Mouse (Mus musculus) limb, embryonic 12.5 days (tissue): Measurements from ENCODE around the gene Rbfox3. TPM values are rescaled to one million over a fixed set of nuclear protein-coding genes. Genes with fewer than 3 reads are reported as not detected.

Source experiments
- ATAC-seq: fragments of 200-750 bp; cut with Nextera tagmentation; 2 replicates; pipeline ENCODE4 v1.8.0; 2017; ENCODE audit warnings: low read depth, moderate TSS enrichment; ENCODE audit not compliant: insufficient number of reproducible peaks, insufficient read depth, low FRiP score, low TSS enrichment
- H3K27ac ChIP-seq: fragments of 300-500 bp; sonication (generic); 2 replicates; pipeline ENCODE4 v1.5.1; 2016; ENCODE audit warnings: mild to moderate bottlenecking, moderate library complexity
- H3K27me3 ChIP-seq: fragments of 300-500 bp; sonication (generic); 2 replicates; pipeline ENCODE4 v1.6.1; 2016; ENCODE audit warnings: mild to moderate bottlenecking, moderate library complexity
- H3K36me3 ChIP-seq: fragments of 300-500 bp; sonication (generic); 2 replicates; pipeline ENCODE4 v1.6.1; 2016; ENCODE audit warnings: mild to moderate bottlenecking, moderate library complexity
- H3K4me1 ChIP-seq: fragments of 300-500 bp; sonication (generic); replicated peaks from 2 replicates; pipeline ENCODE4 v1.6.1; 2016
- H3K4me2 ChIP-seq: fragments of 300-500 bp; sonication (generic); 2 replicates; pipeline ENCODE4 v1.6.1; 2016; ENCODE audit warnings: mild to moderate bottlenecking, moderate library complexity
- H3K4me3 ChIP-seq: fragments of 300-500 bp; sonication (generic); replicated peaks from 2 replicates; pipeline ENCODE4 v1.5.1; 2016; ENCODE audit warnings: mild to moderate bottlenecking
- H3K9ac ChIP-seq: fragments of 300-500 bp; sonication (generic); replicated peaks from 2 replicates; pipeline ENCODE4 v1.6.1; 2016; ENCODE audit warnings: mild to moderate bottlenecking, moderate library complexity
- H3K9me3 ChIP-seq: fragments of 300-500 bp; sonication (generic); 2 replicates; pipeline ENCODE4 v1.6.1; 2016; ENCODE audit warnings: mild to moderate bottlenecking, moderate library complexity
- WGBS: fragments of 180-500 bp; shearing (Covaris S2); methylation state at CpG from one replicate; pipeline ENCODE4 v1.1.7; 2016; 5-methylcytosine and 5-hydroxymethylcytosine counted together
- polyA plus RNA-seq: library from polyadenylated mRNA; unstranded; fragments of >200 nt; fragmentation: Nextera tagmentation; extraction: Ambion mirVana; gene quantifications from 2 replicates; pipeline ENCODE4 v1.2.1, GENCODE M21; 2016

Rbfox3 gene
- polyA plus RNA-seq: 3.5 and 3.9 TPM in 2 replicates

DNA sequence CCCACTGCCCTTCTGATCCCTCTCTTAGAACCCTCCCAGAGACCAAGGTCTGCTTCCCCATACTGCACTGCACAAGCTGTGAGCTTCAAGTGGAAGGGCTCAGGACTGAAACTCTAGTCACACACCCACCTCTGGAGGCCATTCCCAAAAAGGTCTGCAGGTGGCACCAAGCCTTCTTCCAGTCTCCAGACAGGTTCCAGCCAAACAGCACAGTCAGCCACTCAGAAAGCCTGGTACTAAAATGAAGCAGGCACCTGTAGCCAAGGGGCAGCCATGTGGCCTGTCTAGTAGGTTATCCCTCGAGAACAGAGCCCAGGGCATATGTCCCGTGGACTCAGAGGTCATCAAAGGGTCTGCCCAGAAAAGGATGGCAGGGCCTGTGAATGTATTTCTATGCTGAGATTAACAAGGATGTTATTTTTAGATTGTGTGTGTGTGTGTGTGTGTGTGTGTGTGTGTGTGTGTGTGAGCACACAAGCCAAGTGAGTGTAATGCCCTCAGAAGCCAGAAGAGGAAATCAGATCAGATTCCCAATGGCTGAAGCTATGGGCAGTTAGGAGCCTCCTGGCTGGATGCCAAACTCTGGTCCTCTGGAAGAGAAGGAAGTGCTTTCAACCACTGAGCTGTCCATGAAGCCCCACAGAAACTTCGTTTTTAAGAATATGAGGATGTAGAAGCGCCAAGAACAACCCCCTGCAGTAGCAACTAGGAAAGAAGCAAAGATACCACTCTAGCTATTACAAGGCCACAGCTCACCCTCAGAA lies at the start of gene Rbfox3:
Rbfox3 (minus strand) TSS at position 291 of the 764 bp plus-strand sequence.
- ATAC-seq: no peak
- no peaks in the 10 kb centered on the region for H3K9me3 ChIP-seq
- 45% methylated on average over 4 of the region's 4 CpGs for WGBS
- no peak within 1 kb of the TSS for H3K27ac ChIP-seq
- no peak within 1 kb of the TSS for H3K4me3 ChIP-seq
- peaks cover 55% of the 10 kb centered on the region for H3K27me3 ChIP-seq
- H3K9ac ChIP-seq: no peak within 1 kb of the TSS
- H3K4me1 ChIP-seq: peaks cover 56% of the 10 kb centered on the region
- no peak within 1 kb of the TSS for H3K4me2 ChIP-seq
- H3K36me3 ChIP-seq: no peaks in the 10 kb centered on the region

DNA sequence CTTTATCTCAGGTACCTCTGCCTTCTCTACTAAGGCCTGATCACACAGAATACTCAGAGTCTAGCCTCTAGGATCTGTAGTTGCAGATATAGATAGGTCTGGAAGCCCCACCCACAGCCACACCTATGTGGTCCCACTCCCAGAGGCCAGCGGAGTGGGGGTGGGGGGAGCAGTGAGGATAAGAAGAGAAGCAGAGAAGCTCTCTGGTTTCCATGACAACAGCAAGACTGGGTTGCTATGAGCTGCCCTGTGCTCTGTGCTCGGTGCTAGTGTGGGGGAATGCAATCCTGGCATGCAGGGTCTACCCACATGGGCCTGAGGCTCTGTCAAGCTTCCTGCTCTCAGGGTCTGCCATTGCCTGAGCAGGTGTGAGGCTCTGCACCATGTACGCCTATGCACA lies 49.3 kb upstream of the Rbfox3 start:
- WGBS: 69% methylated on average over 3 of the region's 3 CpGs
- Histone ChIP-seq H3K9me3 (no peaks in the 10 kb centered on the region), H3K9ac (no peak overlapping the region), H3K27me3 (0 out of 2 replicates have a peak, but pooled peaks cover 3% of the 10 kb centered on the region), H3K36me3 (no peaks in the 10 kb centered on the region), H3K4me1 (peaks cover 22% of the 10 kb centered on the region), H3K27ac (no peak overlapping the region), H3K4me3 (no peak overlapping the region), H3K4me2 (no peak overlapping the region)
- no peak for ATAC-seq

- no peak overlapping the region for H3K4me2 ChIP-seq
- H3K4me1 ChIP-seq: peaks cover 26% of the 10 kb centered on the region
- H3K4me3 ChIP-seq: no peak overlapping the region
- H3K9me3 ChIP-seq: no peaks in the 10 kb centered on the region
- 0 out of 2 replicates have a peak, but pooled peaks cover 3% of the 10 kb centered on the region for H3K27me3 ChIP-seq
- WGBS: 69% methylated on average over 14 of the region's 14 CpGs
- no peak overlapping the region for H3K27ac ChIP-seq
- H3K9ac ChIP-seq: no peak overlapping the region
- no peaks in the 10 kb centered on the region for H3K36me3 ChIP-seq
- ATAC-seq: no peak
These were observed 45.7 kb upstream of the Rbfox3 start for GRCm38 (mm10) chr11:118957070-118957471.

GRCm38 (mm10) chr11:118955016-118955415 lies 43.6 kb upstream of the Rbfox3 start:
- H3K27ac ChIP-seq: no peak overlapping the region
- ATAC-seq: no peak
- no peak overlapping the region for H3K4me3 ChIP-seq
- H3K36me3 ChIP-seq: no peaks in the 10 kb centered on the region
- H3K27me3 ChIP-seq: peaks cover 9% of the 10 kb centered on the region; the same call in 1 of the 2 replicates
- no peaks in the 10 kb centered on the region for H3K9me3 ChIP-seq
- 31% methylated on average over 6 of the region's 6 CpGs for WGBS
- H3K4me2 ChIP-seq: no peak overlapping the region
- H3K4me1 ChIP-seq: peaks cover 26% of the 10 kb centered on the region
- H3K9ac ChIP-seq: no peak overlapping the region

DNA sequence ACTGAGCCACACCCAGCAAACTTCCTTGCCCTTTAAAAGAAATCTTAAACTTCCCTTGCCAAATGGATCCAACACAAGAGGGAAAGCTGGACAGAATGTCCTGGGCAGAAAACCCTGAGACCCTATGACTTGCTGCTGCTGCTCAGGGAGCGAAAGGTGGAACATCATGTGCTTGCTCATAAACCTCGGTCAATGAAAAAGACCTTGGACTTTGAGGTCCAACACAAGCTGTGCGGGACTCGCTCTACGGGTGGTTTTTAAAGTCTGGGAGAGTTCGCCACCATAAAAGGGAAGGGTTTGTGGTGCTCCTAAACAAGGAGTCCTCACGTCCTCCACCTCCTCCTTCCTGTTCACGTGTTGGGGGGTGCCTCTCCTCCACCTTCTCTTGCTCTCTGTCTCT lies 34.5 kb upstream of the Rbfox3 start:
- Histone ChIP-seq H3K4me3 (no peak overlapping the region), H3K27me3 (peaks cover 38% of the 10 kb centered on the region), H3K36me3 (no peaks in the 10 kb centered on the region), H3K9ac (no peak overlapping the region), H3K4me1 (no peaks in the 10 kb centered on the region), H3K27ac (no peak overlapping the region), H3K9me3 (no peaks in the 10 kb centered on the region), H3K4me2 (no peak overlapping the region)
- WGBS: 80% methylated on average over 8 of the region's 8 CpGs
- no peak for ATAC-seq

DNA sequence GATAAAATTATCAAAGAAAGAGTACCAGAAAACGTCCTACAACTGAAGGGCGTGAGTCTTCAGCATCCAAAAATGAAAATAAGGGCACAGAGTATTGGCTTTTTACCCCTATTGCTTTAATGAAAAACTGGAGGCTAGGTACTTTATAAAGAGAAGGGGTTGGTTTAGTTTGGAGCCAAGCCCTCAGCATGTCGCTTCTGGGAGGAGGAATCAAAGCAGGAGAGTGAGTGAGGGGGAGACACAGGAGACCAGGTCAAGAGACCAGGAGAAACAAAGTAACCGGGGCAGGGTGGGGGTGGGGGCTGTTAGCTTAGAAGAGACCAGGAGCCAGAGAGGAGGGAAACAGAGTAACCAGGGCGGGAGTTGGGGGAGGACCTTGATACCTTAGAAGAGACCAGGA lies 29.9 kb upstream of the Rbfox3 start:
- Histone ChIP-seq H3K27me3 (peaks cover 40% of the 10 kb centered on the region), H3K36me3 (no peaks in the 10 kb centered on the region), H3K4me3 (no peak overlapping the region), H3K9ac (no peak overlapping the region), H3K4me2 (no peak overlapping the region), H3K4me1 (no peaks in the 10 kb centered on the region), H3K27ac (no peak overlapping the region), H3K9me3 (no peaks in the 10 kb centered on the region)
- WGBS: 49% methylated on average over 5 of the region's 5 CpGs
- ATAC-seq: no peak

- Histone ChIP-seq H3K9ac (no peak overlapping the region), H3K27me3 (peaks cover 36% of the 10 kb centered on the region), H3K4me2 (no peak overlapping the region), H3K27ac (no peak overlapping the region), H3K36me3 (no peaks in the 10 kb centered on the region), H3K9me3 (no peaks in the 10 kb centered on the region), H3K4me3 (no peak overlapping the region), H3K4me1 (no peaks in the 10 kb centered on the region)
- WGBS: 74% methylated on average over 11 of the region's 11 CpGs
- ATAC-seq: no peak
These were observed 29.1 kb upstream of the Rbfox3 start for GRCm38 (mm10) chr11:118940539-118940938.

GRCm38 (mm10) chr11:118939731-118940130 lies 28.3 kb upstream of the Rbfox3 start:
- H3K27ac ChIP-seq: no peak overlapping the region
- ATAC-seq: no peak
- no peak overlapping the region for H3K9ac ChIP-seq
- H3K4me3 ChIP-seq: no peak overlapping the region
- H3K4me1 ChIP-seq: no peaks in the 10 kb centered on the region
- H3K9me3 ChIP-seq: no peaks in the 10 kb centered on the region
- no peaks in the 10 kb centered on the region for H3K36me3 ChIP-seq
- no peak overlapping the region for H3K4me2 ChIP-seq
- peaks cover 31% of the 10 kb centered on the region for H3K27me3 ChIP-seq
- 85% methylated on average over 4 of the region's 4 CpGs for WGBS

- Histone ChIP-seq H3K27me3 (0 out of 2 replicates have a peak, but pooled peaks cover 6% of the 10 kb centered on the region), H3K36me3 (no peaks in the 10 kb centered on the region), H3K4me3 (no peak overlapping the region), H3K9ac (no peak overlapping the region), H3K4me2 (no peak overlapping the region), H3K9me3 (no peaks in the 10 kb centered on the region; the same call in 1 of the 2 replicates), H3K4me1 (no peaks in the 10 kb centered on the region), H3K27ac (no peak overlapping the region)
- no peak for ATAC-seq
- 69% methylated on average over 1 of the region's 1 CpGs for whole genome bisulfite sequencing
These were observed 23.5 kb upstream of the Rbfox3 start for GRCm38 (mm10) chr11:118934925-118935324.

GRCm38 (mm10) chr11:118927081-118927480 lies 15.7 kb upstream of the Rbfox3 start:
- Histone ChIP-seq H3K36me3 (no peaks in the 10 kb centered on the region), H3K4me1 (no peaks in the 10 kb centered on the region), H3K27me3 (peaks cover 4% of the 10 kb centered on the region; the same call in 1 of the 2 replicates), H3K4me3 (no peak overlapping the region), H3K9me3 (no peaks in the 10 kb centered on the region; the same call in 1 of the 2 replicates), H3K27ac (no peak overlapping the region), H3K9ac (no peak overlapping the region), H3K4me2 (no peak overlapping the region)
- ATAC-seq: no peak
- WGBS: 12% methylated on average over 5 of the region's 5 CpGs

- Histone ChIP-seq H3K36me3 (no peaks in the 10 kb centered on the region), H3K27ac (no peak overlapping the region), H3K4me2 (no peak overlapping the region), H3K27me3 (peaks cover 4% of the 10 kb centered on the region; the same call in 1 of the 2 replicates), H3K9me3 (no peaks in the 10 kb centered on the region), H3K4me3 (no peak overlapping the region), H3K4me1 (peaks cover 6% of the 10 kb centered on the region), H3K9ac (no peak overlapping the region)
- no peak for ATAC-seq
- WGBS: 87% methylated on average over 6 of the region's 6 CpGs
These were observed 10.5 kb upstream of the Rbfox3 start for GRCm38 (mm10) chr11:118921852-118922251.
